Mouse (Mus musculus) bone marrow macrophage, adult 2 months (primary cell): ENCODE data around the gene Cmtm7. TPM values are rescaled to one million over a fixed set of nuclear protein-coding genes. Genes with fewer than 3 reads are reported as not detected.

ENCODE experiments used
- H3K27ac ChIP-seq: 2 replicates; pipeline ENCODE4 v1.5.1; 2012; ENCODE audit warnings: low read depth, low read length; ENCODE audit not compliant: insufficient read depth
- H3K4me1 ChIP-seq: 2 replicates; pipeline ENCODE4 v1.6.1; 2012; ENCODE audit warnings: low read length; ENCODE audit not compliant: control insufficient read depth, insufficient read depth
- H3K4me3 ChIP-seq: 2 replicates; pipeline ENCODE4 v1.5.1; 2012; ENCODE audit warnings: mild to moderate bottlenecking, low read length, moderate library complexity; ENCODE audit not compliant: insufficient read depth
- CTCF ChIP-seq: IDR thresholded peaks from 2 replicates; pipeline ENCODE4 v1.5.1; 2012; ENCODE audit warnings: low read depth, mild to moderate bottlenecking, low read length, moderate library complexity
- POLR2A ChIP-seq: IDR thresholded peaks from 2 replicates; pipeline ENCODE4 v1.6.1; 2012; ENCODE audit warnings: mild to moderate bottlenecking, low read depth, low read length, borderline replicate concordance
- polyA plus RNA-seq: library from polyadenylated mRNA; stranded (reverse); fragments of >200 nt; gene quantifications from 2 replicates; pipeline ENCODE4 v1.2.4, GENCODE M21; 2012; ENCODE audit not compliant: missing spikeins, insufficient read depth, insufficient read length

Cmtm7 gene
- polyA plus RNA-seq, 1 experiment: 184 TPM

- Histone ChIP-seq H3K4me1 (peaks cover 15% of the 10 kb centered on the region), H3K4me3 (no peak overlapping the region), H3K27ac (no peak overlapping the region)
- TF ChIP-seq CTCF (no peak), POLR2A (no peak)
Observed at GRCm38 (mm10) chr9:114768066-114768465, 13.6 kb downstream of the Cmtm7 start.

GRCm38 (mm10) chr9:114767507-114767906 is 14.1 kb downstream of the Cmtm7 start:
- H3K4me3 ChIP-seq: no peak overlapping the region
- no peak overlapping the region for H3K27ac ChIP-seq
- no peak for TF ChIP-seq CTCF
- TF ChIP-seq POLR2A: no peak
- peaks cover 15% of the 10 kb centered on the region for H3K4me1 ChIP-seq

- Histone ChIP-seq H3K4me1 (peaks cover 15% of the 10 kb centered on the region), H3K27ac (no peak overlapping the region), H3K4me3 (no peak overlapping the region)
- no peak for TF ChIP-seq CTCF
- TF ChIP-seq POLR2A: no peak
Observed at GRCm38 (mm10) chr9:114767030-114767429, 14.6 kb downstream of the Cmtm7 start.

- H3K4me3 ChIP-seq: no peak overlapping the region
- H3K27ac ChIP-seq: no peak overlapping the region
- peak; percentile 69 for TF ChIP-seq CTCF
- TF ChIP-seq POLR2A: no peak
- peaks cover 14% of the 10 kb centered on the region for H3K4me1 ChIP-seq
Observed at GRCm38 (mm10) chr9:114763341-114763740, 18.3 kb downstream of the Cmtm7 start.

GRCm38 (mm10) chr9:114761848-114762247 is 19.8 kb downstream of the Cmtm7 start:
- no peak for TF ChIP-seq POLR2A
- no peak for TF ChIP-seq CTCF
- Histone ChIP-seq H3K27ac (no peak overlapping the region), H3K4me1 (peaks cover 17% of the 10 kb centered on the region), H3K4me3 (no peak overlapping the region)

- no peak for TF ChIP-seq CTCF
- no peak for TF ChIP-seq POLR2A
- Histone ChIP-seq H3K4me1 (peaks cover 20% of the 10 kb centered on the region), H3K27ac (no peak overlapping the region), H3K4me3 (no peak overlapping the region)
Observed at GRCm38 (mm10) chr9:114760353-114760752, 21.3 kb downstream of the Cmtm7 start.

GRCm38 (mm10) chr9:114759886-114760285 is 21.8 kb downstream of the Cmtm7 start:
- Histone ChIP-seq H3K4me3 (no peak overlapping the region), H3K4me1 (peaks cover 20% of the 10 kb centered on the region), H3K27ac (no peak overlapping the region)
- TF ChIP-seq CTCF (no peak), POLR2A (no peak)

GRCm38 (mm10) chr9:114758801-114759200 is 22.9 kb downstream of the Cmtm7 start:
- Histone ChIP-seq H3K4me3 (no peak overlapping the region), H3K4me1 (peaks cover 22% of the 10 kb centered on the region), H3K27ac (peak overlapping the region; percentile 76)
- TF ChIP-seq POLR2A: no peak
- TF ChIP-seq CTCF: no peak

GRCm38 (mm10) chr9:114758272-114758671 is 23.4 kb downstream of the Cmtm7 start:
- no peak overlapping the region for H3K4me3 ChIP-seq
- H3K4me1 ChIP-seq: peaks cover 22% of the 10 kb centered on the region
- H3K27ac ChIP-seq: peak overlapping the region; percentile 76
- TF ChIP-seq CTCF: no peak
- TF ChIP-seq POLR2A: no peak

GRCm38 (mm10) chr9:114752863-114753484 is 28.7 kb downstream of the Cmtm7 start:
- TF ChIP-seq POLR2A (no peak), CTCF (peak; percentile 50)
- Histone ChIP-seq H3K27ac (peak overlapping the region; percentile 89), H3K4me3 (peak overlapping the region; percentile 63), H3K4me1 (peaks cover 22% of the 10 kb centered on the region)
